Mouse (Mus musculus): Measurements from ENCODE around the gene Jtb. TPM values are rescaled to one million over a fixed set of nuclear protein-coding genes. Genes with fewer than 3 reads are reported as not detected.

The Jtb gene
- total and polyA plus RNA-seq, 2 experiments = 44.9 to 77.0 TPM

DNA sequence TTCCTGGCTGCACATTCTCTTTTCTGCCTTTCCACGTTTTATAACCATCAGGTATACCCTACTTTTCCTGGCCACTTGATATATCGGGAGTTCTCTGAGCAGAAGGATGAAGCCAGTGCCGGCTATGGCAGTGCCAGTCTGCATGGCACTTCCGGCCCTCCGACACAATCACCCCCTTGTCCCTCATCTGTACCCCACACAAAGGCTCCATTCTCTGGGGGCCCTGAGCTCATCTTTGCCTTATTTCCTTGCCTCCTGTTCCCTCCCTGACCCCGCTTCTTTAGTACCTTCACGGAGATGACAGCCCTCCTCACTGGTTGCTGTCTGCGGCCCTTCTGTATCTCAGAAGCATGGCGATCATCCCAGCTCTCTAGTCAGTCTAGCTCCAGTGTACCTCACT, 49.3 kb downstream of the Jtb start:
- no peak for DNase-seq (ENCODE audit: extremely low read depth, low read depth, low spot score)
- no peak for TF ChIP-seq POLR2A (IDR thresholded peaks at IDR 0.05; ENCODE audit: extremely low read depth, insufficient read depth, low read length)
- no peak for TF ChIP-seq CTCF (IDR thresholded peaks at IDR 0.05; ENCODE audit: low read depth, low read length)
- Histone ChIP-seq H3K4me1 (ENCODE audit: control insufficient read depth, insufficient read depth, low read length) (no peaks in the 10 kb centered on the region), H3K27me3 (ENCODE audit: control insufficient read depth, insufficient read depth, low read length) (no peaks in the 10 kb centered on the region), H3K36me3 (ENCODE audit: control insufficient read depth, insufficient read depth, low read length) (peaks cover 5% of the 10 kb centered on the region), H3K4me3 (ENCODE audit: insufficient read depth, low read depth, low read length) (no peak overlapping the region), H3K9ac (ENCODE audit: low read depth, low read length) (no peak overlapping the region), H3K79me2 (ENCODE audit: control insufficient read depth, insufficient read depth, low read length) (no peaks in the 10 kb centered on the region), H3K27ac (replicated peaks; ENCODE audit: insufficient read depth, low read depth, low read length) (no peak overlapping the region)
- WGBS = 95% methylated on average over 9 of the region's 9 CpGs

DNA sequence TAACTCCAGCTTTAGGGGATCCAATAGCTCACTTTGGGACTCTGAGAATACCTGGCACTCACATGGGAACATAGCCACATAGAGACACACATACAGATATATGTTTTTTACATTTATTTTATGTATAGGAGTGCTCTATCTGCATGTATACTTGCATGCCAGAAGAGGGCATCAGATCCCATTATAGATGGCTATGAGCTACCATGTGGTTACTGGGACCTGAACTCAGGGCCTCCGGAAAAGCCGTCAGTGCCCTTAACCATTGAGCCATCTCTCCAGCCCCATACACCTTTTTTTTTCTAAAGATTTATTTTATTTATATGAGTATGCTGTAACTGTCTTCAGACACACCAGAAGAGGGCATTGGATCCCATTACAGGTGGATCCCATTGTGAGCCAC, 52.8 kb downstream of the Jtb start:
- no peak overlapping the region for H3K9ac ChIP-seq (ENCODE audit: low read depth, low read length)
- no peak for DNase-seq (ENCODE audit: extremely low read depth, low read depth, low spot score)
- TF ChIP-seq POLR2A (IDR thresholded peaks at IDR 0.05; ENCODE audit: extremely low read depth, insufficient read depth, low read length) (no peak), CTCF (IDR thresholded peaks at IDR 0.05; ENCODE audit: low read depth, low read length) (no peak)
- H3K79me2 ChIP-seq (ENCODE audit: control insufficient read depth, insufficient read depth, low read length) = no peaks in the 10 kb centered on the region
- WGBS = 96% methylated on average over 2 of the region's 2 CpGs
- no peak overlapping the region for H3K27ac ChIP-seq (replicated peaks; ENCODE audit: insufficient read depth, low read depth, low read length)
- H3K4me3 ChIP-seq (ENCODE audit: insufficient read depth, low read depth, low read length) = no peak overlapping the region
- no peaks in the 10 kb centered on the region for H3K27me3 ChIP-seq (ENCODE audit: control insufficient read depth, insufficient read depth, low read length)
- H3K4me1 ChIP-seq (ENCODE audit: control insufficient read depth, insufficient read depth, low read length) = no peaks in the 10 kb centered on the region
- H3K36me3 ChIP-seq (ENCODE audit: control insufficient read depth, insufficient read depth, low read length) = peaks cover 4% of the 10 kb centered on the region

Other genes starting within 250 kb of the Jtb start
- gene Hax1, start 232.8 kb upstream of the Jtb start, total RNA-seq (2014; rRNA removed) = 82.1 and 86.1 TPM in 2 replicates
- gene Hax1, start 232.8 kb upstream of the Jtb start, polyA plus RNA-seq (2012; rRNA removed) = 68.6 and 70.2 TPM in 2 replicates
- 64.7 and 67.9 TPM in 2 replicates for gene 4933434E20Rik, start 180.0 kb upstream of the Jtb start, total RNA-seq (2014; rRNA removed)
- gene 4933434E20Rik, start 180.0 kb upstream of the Jtb start, polyA plus RNA-seq (2012; rRNA removed) = 23.4 and 24.2 TPM in 2 replicates
- 32.6 and 36.5 TPM in 2 replicates for gene Ubap2l, start 179.0 kb upstream of the Jtb start, total RNA-seq (2014; rRNA removed)
- gene Ubap2l, start 179.0 kb upstream of the Jtb start, polyA plus RNA-seq (2012; rRNA removed) = 37.7 and 46.3 TPM in 2 replicates
- gene Tpm3, start 158.9 kb upstream of the Jtb start, total RNA-seq (2014; rRNA removed) = 53.4 and 56.2 TPM in 2 replicates
- 36.4 and 43.0 TPM in 2 replicates for gene Tpm3, start 158.9 kb upstream of the Jtb start, polyA plus RNA-seq (2012; rRNA removed)
- gene Nup210l, start 127.5 kb upstream of the Jtb start, total RNA-seq (2014; rRNA removed) = 0.07 and 0.09 TPM in 2 replicates
- 0.01 and 0.02 TPM in 2 replicates for gene Nup210l, start 127.5 kb upstream of the Jtb start, polyA plus RNA-seq (2012; rRNA removed)
- 904 and 942 TPM in 2 replicates for gene Rps27, start 17.9 kb upstream of the Jtb start, total RNA-seq (2014; rRNA removed)
- 220 and 226 TPM in 2 replicates for gene Rps27, start 17.9 kb upstream of the Jtb start, polyA plus RNA-seq (2012; rRNA removed)
- 4.8 and 5.2 TPM in 2 replicates for gene Rab13, start 17.9 kb upstream of the Jtb start, total RNA-seq (2014; rRNA removed)
- 3.0 and 3.4 TPM in 2 replicates for gene Rab13, start 17.9 kb upstream of the Jtb start, polyA plus RNA-seq (2012; rRNA removed)
- gene Creb3l4, start 11.9 kb downstream of the Jtb start, total RNA-seq (2014; rRNA removed) = 0.09 and 0.13 TPM in 2 replicates
- gene Creb3l4, start 11.9 kb downstream of the Jtb start, polyA plus RNA-seq (2012; rRNA removed) = 0.12 and 0.16 TPM in 2 replicates
- gene Slc39a1, start 16.6 kb downstream of the Jtb start, total RNA-seq (2014; rRNA removed) = 59.3 and 64.3 TPM in 2 replicates
- gene Slc39a1, start 16.6 kb downstream of the Jtb start, polyA plus RNA-seq (2012; rRNA removed) = 67.7 and 68.0 TPM in 2 replicates
- 6.8 and 10.8 TPM in 2 replicates for gene Crtc2, start 22.6 kb downstream of the Jtb start, total RNA-seq (2014; rRNA removed)
- 33.8 and 34.4 TPM in 2 replicates for gene Crtc2, start 22.6 kb downstream of the Jtb start, polyA plus RNA-seq (2012; rRNA removed)
- 2.2 and 2.8 TPM in 2 replicates for gene Dennd4b, start 33.6 kb downstream of the Jtb start, total RNA-seq (2014; rRNA removed)
- 4.7 and 9.2 TPM in 2 replicates for gene Dennd4b, start 33.6 kb downstream of the Jtb start, polyA plus RNA-seq (2012; rRNA removed)
- 6.3 and 7.7 TPM in 2 replicates for gene Gatad2b, start 61.6 kb downstream of the Jtb start, total RNA-seq (2014; rRNA removed)
- gene Gatad2b, start 61.6 kb downstream of the Jtb start, polyA plus RNA-seq (2012; rRNA removed) = 6.6 and 7.1 TPM in 2 replicates
- 0.37 and 1.1 TPM in 2 replicates for gene Slc27a3, start 158.3 kb downstream of the Jtb start, total RNA-seq (2014; rRNA removed)
- 1.00 and 2.3 TPM in 2 replicates for gene Slc27a3, start 158.3 kb downstream of the Jtb start, polyA plus RNA-seq (2012; rRNA removed)
- gene Ints3, start 202.0 kb downstream of the Jtb start, total RNA-seq (2014; rRNA removed) = 8.9 and 11.3 TPM in 2 replicates
- 11.4 and 12.4 TPM in 2 replicates for gene Ints3, start 202.0 kb downstream of the Jtb start, polyA plus RNA-seq (2012; rRNA removed)
- 5.6 and 8.3 TPM in 2 replicates for gene Npr1, start 234.3 kb downstream of the Jtb start, total RNA-seq (2014; rRNA removed)
- gene Npr1, start 234.3 kb downstream of the Jtb start, polyA plus RNA-seq (2012; rRNA removed) = 10.2 and 13.2 TPM in 2 replicates
- gene Ilf2, start 244.5 kb downstream of the Jtb start, total RNA-seq (2014; rRNA removed) = 13.2 and 16.0 TPM in 2 replicates
- 6.5 and 6.9 TPM in 2 replicates for gene Ilf2, start 244.5 kb downstream of the Jtb start, polyA plus RNA-seq (2012; rRNA removed)